Mouse (Mus musculus) embryonic fibroblast, embryonic 13.5 days (primary cell): ENCODE measurements around the gene Psmb3.

ENCODE experiments used
- CTCF ChIP-seq: IDR thresholded peaks from 2 replicates; pipeline ENCODE4 v1.5.1; 2011; ENCODE audit warnings: mild to moderate bottlenecking, control low read depth, low read length, moderate library complexity, borderline replicate concordance; ENCODE audit not compliant: insufficient read depth
- POLR2A ChIP-seq: IDR thresholded peaks from 2 replicates; pipeline ENCODE4 v1.6.1; 2011; ENCODE audit warnings: low read depth, mild to moderate bottlenecking, control low read depth, low read length, moderate library complexity

- no peak for TF ChIP-seq CTCF
- TF ChIP-seq POLR2A = no peak
Observed at GRCm38 (mm10) chr11:97714356-97714755, 11.2 kb downstream of the Psmb3 start.
